Mouse (Mus musculus) brain, adult 2 months (tissue): ENCODE data around the gene Slc39a7.
"Not testable (repeated sequence)": the region's sequence is repeated elsewhere in the genome, so short reads cannot be mapped to it uniquely, and the experiment has no call there.

ENCODE experiments used
- DNase-seq: peaks from one replicate; pipeline ENCODE4 v3.0.0; 2011; ENCODE audit warnings: low read depth, low spot score

Slc39a7 gene

GRCm38 (mm10) chr17:34000150-34000537, 31.3 kb downstream of the Slc39a7 start, which contains the start of gene H2-K1:
Gene H2-K1 (minus strand): TSS chr17:34000347.
- DNase-seq, result peak; percentile 91

- no peak for DNase-seq
Observed at GRCm38 (mm10) chr17:33999341-34000149, 31.9 kb downstream of the Slc39a7 start.

- DNase-seq, result not testable (repeated sequence)
Observed at GRCm38 (mm10) chr17:33998697-33999096, 32.8 kb downstream of the Slc39a7 start.

- DNase-seq, result not testable (repeated sequence)
Observed at GRCm38 (mm10) chr17:33997025-33997424, 34.5 kb downstream of the Slc39a7 start.

- no peak for DNase-seq
Observed at GRCm38 (mm10) chr17:33995651-33996050, 35.8 kb downstream of the Slc39a7 start.

GRCm38 (mm10) chr17:33994959-33995358, 36.5 kb downstream of the Slc39a7 start:
- DNase-seq, result no peak

- peak; percentile 89 for DNase-seq
Observed at GRCm38 (mm10) chr17:33991788-33992664, 39.5 kb downstream of the Slc39a7 start.

GRCm38 (mm10) chr17:33982136-33982535, 49.3 kb downstream of the Slc39a7 start:
- peak; percentile 63 for DNase-seq

- peak; percentile 99 for DNase-seq
Observed at GRCm38 (mm10) chr17:33981192-33981909, 50.1 kb downstream of the Slc39a7 start.

GRCm38 (mm10) chr17:33980181-33981035, 51.1 kb downstream of the Slc39a7 start:
- DNase-seq, result peak; percentile 32

GRCm38 (mm10) chr17:33979512-33980050, 51.9 kb downstream of the Slc39a7 start:
- no peak for DNase-seq

GRCm38 (mm10) chr17:33978631-33979031, 52.9 kb downstream of the Slc39a7 start:
- peak; percentile 98 for DNase-seq
